Mouse (Mus musculus) ES-E14 (cell line): ENCODE results near the gene Mphosph9. TPM values are rescaled to one million over a fixed set of nuclear protein-coding genes. Genes with fewer than 3 reads are reported as not detected.
"Not testable (repeated sequence)": the region's sequence is repeated elsewhere in the genome, so short reads cannot be mapped to it uniquely, and the experiment has no call there.

Source experiments
- DNase-seq: peaks from one replicate; pipeline ENCODE4 v3.0.0-alpha.2; 2013; ENCODE audit warnings: low read depth, low spot score
- H3K27ac ChIP-seq: 2 replicates; pipeline ENCODE4 v1.5.1; 2012; ENCODE audit warnings: low read depth, mild to moderate bottlenecking, low read length, moderate library complexity, mixed read lengths; ENCODE audit not compliant: poor library complexity, insufficient read depth, severe bottlenecking
- H3K36me3 ChIP-seq: 2 replicates; pipeline ENCODE4 v1.6.1; 2012; ENCODE audit warnings: mild to moderate bottlenecking, low read length, moderate library complexity, mixed read lengths; ENCODE audit not compliant: control insufficient read depth, poor library complexity, insufficient read depth, severe bottlenecking
- H3K4me1 ChIP-seq, 2 experiments: fragments of 150-350 bp in 1 of 2; sonication (generic) in 1 of 2; 2 replicates each; pipeline ENCODE4 v1.6.1; 2012; ENCODE audit warnings: low read length in 2 of 2, mild to moderate bottlenecking in 1 of 2, mixed read lengths in 1 of 2; ENCODE audit not compliant: control insufficient read depth in 2 of 2, insufficient read depth in 2 of 2, poor library complexity in 1 of 2
- H3K4me3 ChIP-seq, 2 experiments: fragments of 150-350 bp in 1 of 2; sonication (generic) in 1 of 2; 2 replicates each; pipeline ENCODE4 v1.5.1; 2012; ENCODE audit warnings: low read length in 2 of 2, low read depth in 1 of 2, mild to moderate bottlenecking in 1 of 2, mixed read lengths in 1 of 2; ENCODE audit not compliant: insufficient read depth in 1 of 2, poor library complexity in 1 of 2, severe bottlenecking in 1 of 2
- H3K9ac ChIP-seq: 2 replicates; pipeline ENCODE4 v1.6.1; 2012; ENCODE audit warnings: low read depth, mild to moderate bottlenecking, low read length, mixed read lengths; ENCODE audit not compliant: poor library complexity, insufficient read depth, severe bottlenecking
- H3K9me3 ChIP-seq: fragments of 150-350 bp; sonication (generic); 2 replicates; pipeline ENCODE4 v1.6.1; 2012; ENCODE audit warnings: low read depth, mild to moderate bottlenecking, low read length; ENCODE audit not compliant: control insufficient read depth, insufficient read depth
- CHD2 ChIP-seq: IDR thresholded peaks from 2 replicates; pipeline ENCODE4 v1.6.1; 2014; ENCODE audit warnings: mild to moderate bottlenecking, low read depth, low read length, inconsistent platforms
- HCFC1 ChIP-seq: IDR thresholded peaks from 2 replicates; pipeline ENCODE4 v1.6.1; 2012; ENCODE audit warnings: low read length, inconsistent platforms, borderline replicate concordance; ENCODE audit not compliant: insufficient read depth
- MAFK ChIP-seq: IDR thresholded peaks from 2 replicates; pipeline ENCODE4 v1.6.1; 2014; ENCODE audit warnings: mild to moderate bottlenecking, low read depth, low read length, inconsistent platforms; ENCODE audit not compliant: insufficient read depth
- ZC3H11A ChIP-seq: IDR thresholded peaks from 2 replicates; pipeline ENCODE4 v1.6.1; 2012; ENCODE audit warnings: low read depth, mild to moderate bottlenecking, inconsistent platforms, low read length, borderline replicate concordance
- ZNF384 ChIP-seq: IDR thresholded peaks from 2 replicates; pipeline ENCODE4 v1.6.1; 2012; ENCODE audit warnings: low read depth, low read length, inconsistent platforms
- in situ Hi-C, 2 experiments: fragments of 600-800 bp; cut with MboI; formaldehyde crosslinking; loops; one replicate each; pipeline ENCODE4 v1.15.1; 2025; ENCODE audit warnings: low sequenced_read_pairs in 2 of 2, inconsistent platforms in 1 of 2; ENCODE audit not compliant: unreplicated experiment in 2 of 2
- total RNA-seq: library from RNA; depleted of rRNA; stranded (reverse); fragments of 300-350 nt; gene quantifications from 2 replicates; pipeline ENCODE4 v1.2.3, GENCODE M21; 2012

The Mphosph9 gene
- total RNA-seq, 1 experiment = 15.8 TPM

DNA sequence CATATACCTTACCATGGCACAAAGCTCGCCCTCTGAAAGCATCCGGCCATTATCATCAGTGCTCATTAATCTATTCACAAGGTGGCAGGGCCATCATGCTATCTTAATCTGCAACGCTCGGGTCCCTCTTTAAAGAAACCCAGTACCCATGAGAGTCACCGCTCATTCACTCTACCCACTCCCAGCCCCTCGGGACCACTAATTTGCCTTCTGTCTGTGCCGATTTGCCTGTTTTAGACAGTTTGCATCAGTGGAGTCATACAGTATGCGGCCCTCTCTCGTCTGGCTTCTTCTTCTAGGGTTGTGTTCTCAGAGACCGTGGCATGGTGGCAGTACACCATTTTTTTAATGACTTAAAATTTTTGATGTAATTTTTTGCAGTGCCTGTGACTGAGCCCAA lies 108.3 kb downstream of the Mphosph9 start:
- H3K27ac ChIP-seq = no peak overlapping the region
- no peak for DNase-seq
- no peak overlapping the region for H3K4me3 ChIP-seq
- in situ Hi-C loops = no loop called here
- no peak for TF ChIP-seq CHD2
- TF ChIP-seq ZNF384 = no peak
- no peak for TF ChIP-seq MAFK
- no peak for TF ChIP-seq HCFC1
- no peak for TF ChIP-seq ZC3H11A
- no peaks in the 10 kb centered on the region for H3K9me3 ChIP-seq
- H3K36me3 ChIP-seq = no peaks in the 10 kb centered on the region
- H3K4me1 ChIP-seq = peaks cover 0 to 2% of the 10 kb centered on the region in 2 experiments; a peak in 1 of 4 replicates
- no peak overlapping the region for H3K9ac ChIP-seq

DNA sequence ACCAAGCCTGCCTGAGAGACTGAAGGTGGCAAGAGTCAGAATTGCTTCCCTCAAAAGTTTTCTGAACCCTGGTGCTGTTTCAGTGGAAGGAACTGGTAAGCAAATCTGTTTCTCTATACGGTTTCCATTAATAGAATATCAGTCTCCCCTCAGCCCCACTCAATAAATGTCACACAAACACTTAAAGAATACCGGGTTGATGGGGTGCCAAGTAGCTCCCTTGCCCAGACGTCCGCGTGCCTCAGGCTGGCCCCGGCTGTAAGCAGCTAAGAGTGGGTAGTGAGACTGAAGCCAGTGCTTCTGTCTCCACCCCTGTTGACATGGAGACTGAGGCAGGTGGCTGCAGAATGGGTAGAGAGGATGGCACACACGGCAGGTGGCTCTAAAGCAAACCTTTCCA lies 108.8 kb downstream of the Mphosph9 start:
- Histone ChIP-seq H3K27ac (no peak overlapping the region), H3K4me1 (peaks cover 0 to 2% of the 10 kb centered on the region in 2 experiments; a peak in 1 of 4 replicates), H3K4me3 (no peak overlapping the region), H3K9ac (no peak overlapping the region), H3K9me3 (no peaks in the 10 kb centered on the region), H3K36me3 (no peaks in the 10 kb centered on the region)
- TF ChIP-seq CHD2 (no peak), MAFK (no peak), ZC3H11A (no peak), ZNF384 (no peak), HCFC1 (no peak)
- no peak for DNase-seq
- in situ Hi-C loops = no loop called here

DNA sequence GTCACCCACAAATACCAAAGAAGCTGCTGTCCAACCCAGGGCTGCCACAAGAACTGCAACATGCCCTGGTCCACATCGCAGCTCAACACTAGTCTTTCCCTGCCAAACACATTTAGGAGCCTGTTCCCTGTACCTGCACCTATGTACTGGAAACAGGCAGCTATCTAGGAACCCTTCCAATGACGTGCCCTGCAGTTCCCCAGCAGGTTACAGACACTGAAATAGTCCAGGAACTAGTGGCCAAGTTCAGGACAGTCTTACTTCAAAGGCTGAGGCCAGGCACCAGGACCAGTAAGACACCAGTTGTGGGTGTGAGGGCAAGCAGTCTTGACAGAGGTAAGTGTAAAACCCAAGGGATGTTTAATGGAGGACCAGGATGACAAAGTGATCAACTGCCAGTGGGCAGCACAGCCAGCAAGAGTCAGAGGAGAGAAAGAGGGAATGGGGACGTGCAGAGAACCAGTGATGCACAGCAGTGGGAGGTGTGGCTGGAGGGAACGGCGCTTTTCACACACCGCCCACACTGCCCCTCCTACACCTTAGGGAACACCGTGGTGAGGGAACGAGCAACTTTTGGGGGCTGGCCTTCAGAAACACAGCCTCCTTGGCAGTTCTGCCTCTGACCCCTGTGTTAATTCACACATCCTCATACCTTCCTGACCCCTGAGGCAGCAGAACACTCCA lies 110.1 kb downstream of the Mphosph9 start:
- Histone ChIP-seq H3K27ac (no peak overlapping the region), H3K36me3 (no peaks in the 10 kb centered on the region), H3K9me3 (no peaks in the 10 kb centered on the region), H3K9ac (no peak overlapping the region), H3K4me1 (peaks cover 4 to 6% of the 10 kb centered on the region in 2 experiments; a peak in 2 of 4 replicates), H3K4me3 (no peak overlapping the region)
- no peak for TF ChIP-seq HCFC1
- no peak for TF ChIP-seq ZC3H11A
- no peak for TF ChIP-seq CHD2
- TF ChIP-seq ZNF384 = no peak
- TF ChIP-seq MAFK = no peak
- no peak for DNase-seq
- in situ Hi-C loops = no loop called here

DNA sequence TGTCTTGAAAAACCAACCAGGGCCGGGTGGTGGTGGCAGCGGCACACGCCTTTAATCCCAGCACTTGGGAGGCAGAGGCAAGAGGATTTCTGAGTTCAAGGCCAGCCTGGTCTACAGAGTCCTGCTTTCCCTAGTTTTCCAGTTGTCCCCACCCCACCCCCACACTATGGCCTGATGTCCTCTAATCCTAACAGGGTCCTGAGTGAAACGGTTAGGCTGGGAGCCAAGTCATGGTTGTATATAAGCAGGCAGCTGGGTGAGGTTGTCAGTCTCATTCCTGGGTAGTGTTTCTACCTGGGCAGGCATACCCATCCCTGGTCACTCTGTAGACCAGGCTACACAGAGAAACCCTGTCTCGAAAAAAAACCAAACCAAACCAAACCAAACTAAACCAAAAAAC lies 110.7 kb downstream of the Mphosph9 start:
- DNase-seq, in situ Hi-C loops, H3K4me1 ChIP-seq, H3K4me3 ChIP-seq, H3K9ac ChIP-seq, H3K9me3 ChIP-seq, H3K27ac ChIP-seq, H3K36me3 ChIP-seq: not testable (repeated sequence)

DNA sequence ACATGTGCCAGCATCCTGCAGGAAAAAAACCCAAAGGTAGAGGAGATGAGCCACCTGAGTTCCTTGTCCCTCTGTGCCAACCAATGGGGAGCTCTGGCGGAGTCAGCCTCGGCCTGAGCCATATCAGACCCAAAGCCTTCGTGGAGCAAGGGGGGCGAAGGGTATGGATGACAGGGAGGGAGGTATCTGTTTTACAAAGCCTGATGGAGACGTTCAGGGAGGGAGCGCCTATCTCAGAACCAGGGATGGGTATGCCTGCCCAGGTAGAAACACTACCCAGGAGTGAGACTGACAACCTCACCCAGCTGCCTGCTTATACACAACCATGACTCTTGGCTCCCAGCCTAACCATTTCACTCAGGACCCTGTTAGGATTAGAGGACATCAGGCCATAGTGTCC lies 111.4 kb downstream of the Mphosph9 start:
- no peak for DNase-seq
- Histone ChIP-seq H3K4me1 (peaks cover 6% of the 10 kb centered on the region in 2 experiments; a peak in 2 of 4 replicates), H3K4me3 (no peak overlapping the region), H3K9me3 (no peaks in the 10 kb centered on the region), H3K36me3 (no peaks in the 10 kb centered on the region), H3K27ac (no peak overlapping the region), H3K9ac (no peak overlapping the region)
- in situ Hi-C loops = no loop called here
- TF ChIP-seq HCFC1 (no peak), ZNF384 (no peak), CHD2 (no peak), ZC3H11A (no peak), MAFK (no peak)
